Mouse (Mus musculus): Measurements from ENCODE around the gene Jag2.
A peak's percentile ranks its signal among the peaks of the same experiment; 100 is the strongest.

- TF ChIP-seq POLR2AphosphoS2 (IDR thresholded peaks at IDR 0.05; ENCODE audit: insufficient read length, low read depth) (peak; percentile 91), MAX (IDR thresholded peaks at IDR 0.05; ENCODE audit: low read depth) (no peak), SRF (IDR thresholded peaks at IDR 0.05; ENCODE audit: control insufficient read depth, insufficient read length, low read depth) (no peak), POLR2A (IDR thresholded peaks at IDR 0.05; ENCODE audit: insufficient read length, low read depth) (peak; percentile 90), USF1 (IDR thresholded peaks at IDR 0.05; ENCODE audit: low read depth) (no peak), MYOD1 (IDR thresholded peaks at IDR 0.05; ENCODE audit: control insufficient read depth in 1 of 3, insufficient read length in 2 of 3, low read depth in 2 of 3) (peak in 1 of 3 experiments; percentile 58)
Measured at GRCm38 (mm10) chr12:112976371-112977073, 46.9 kb upstream of the Jag2 start, which contains the start of gene Btbd6.
